Mouse (Mus musculus): ENCODE measurements around the gene Rhox3a2. TPM values are rescaled to one million over a fixed set of nuclear protein-coding genes. Genes with fewer than 3 reads are reported as not detected.
"Not testable (repeated sequence)": the region's sequence is repeated elsewhere in the genome, so short reads cannot be mapped to it uniquely, and the experiment has no call there.

The Rhox3a2 gene
- total RNA-seq (2021) = not detected
- long read RNA-seq, experiment 1 = 0 reads
- long read RNA-seq, experiment 2 = 0 reads

DNA sequence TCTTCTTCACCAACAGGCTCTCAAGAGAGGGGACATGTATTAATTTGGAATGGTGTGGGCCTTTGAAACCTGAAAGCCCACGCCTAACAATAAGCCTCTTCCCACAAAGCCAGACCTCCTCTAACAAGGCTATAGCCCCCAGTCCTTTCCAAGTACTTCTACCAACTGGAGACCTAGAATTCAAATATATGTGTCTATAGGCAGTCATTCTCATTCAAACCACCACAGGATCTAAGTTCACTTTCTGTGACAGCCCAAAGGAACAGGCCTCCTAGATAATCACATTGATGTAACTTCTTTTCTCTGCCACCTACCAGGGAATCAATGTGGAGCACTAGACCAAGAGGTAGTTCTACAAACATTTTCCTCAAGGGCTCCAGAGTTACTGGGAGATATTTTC, at the start of gene Rhox3a2:
Gene Rhox3a2 (plus strand): TSS at position 301 of the 400 bp plus-strand sequence.
- not testable (repeated sequence) for DNase-seq (ENCODE audit: low spot score in 2 of 2)

- DNase-seq (ENCODE audit: low spot score in 2 of 2) = not testable (repeated sequence)
Observed at GRCm38 (mm10) chrX:37390548-37390947, 10.7 kb downstream of the Rhox3a2 start, which contains the start of gene Rhox4a2. Gene Rhox4a2, plus strand, starts transcription at chrX:37390848.

DNA sequence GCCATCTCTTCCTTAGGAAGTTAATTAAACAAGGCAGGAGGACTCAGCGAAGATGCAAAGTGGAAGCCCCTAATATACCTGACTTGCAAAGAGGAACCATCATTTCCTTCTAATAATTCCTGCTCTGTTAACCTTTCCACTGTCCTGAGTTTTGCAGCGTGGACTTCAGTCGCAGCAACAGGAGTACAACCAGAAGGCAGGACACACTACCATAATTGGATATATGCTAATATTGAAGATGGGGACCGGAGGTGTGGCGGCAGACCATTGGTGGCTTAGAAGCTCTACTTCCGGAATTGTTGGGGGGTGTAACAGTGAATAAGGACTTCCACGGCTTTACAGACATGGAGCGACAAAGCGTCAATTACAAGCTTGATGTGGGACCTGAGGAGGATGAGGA, 31.9 kb downstream of the Rhox3a2 start, which contains the start of gene Rhox2b:
Gene Rhox2b (plus strand): TSS at position 301 of the 400 bp plus-strand sequence.
- DNase-seq (ENCODE audit: low spot score in 2 of 2) = not testable (repeated sequence)

DNA sequence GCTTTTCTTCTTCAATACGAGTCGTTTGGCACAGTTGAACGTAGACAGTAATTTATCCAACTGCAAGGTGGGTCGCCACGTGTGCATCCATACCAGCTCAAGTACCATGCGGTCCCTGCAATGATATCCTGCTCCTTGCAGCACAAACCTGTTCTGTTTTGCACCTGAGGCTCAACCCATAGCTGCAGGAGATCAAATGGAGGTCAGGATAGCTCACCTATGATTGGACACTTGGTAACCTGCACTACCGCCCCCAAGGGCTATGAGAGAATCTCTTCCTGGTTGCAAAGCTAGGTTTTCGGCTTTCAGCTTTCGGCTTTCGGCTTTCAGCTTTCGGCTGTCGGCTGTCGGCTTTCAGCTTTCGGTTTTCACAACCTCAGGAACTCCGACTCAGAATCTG, 52.4 kb downstream of the Rhox3a2 start, which contains the start of gene Rhox4b:
Gene Rhox4b (plus strand): TSS at position 301 of the 400 bp plus-strand sequence.
- not testable (repeated sequence) for DNase-seq (ENCODE audit: low spot score in 2 of 2)

Other genes starting within 250 kb of the Rhox3a2 start
- not detected for gene Akap14, start 211.2 kb upstream of the Rhox3a2 start, total RNA-seq (2021)
- gene Ndufa1, start 188.9 kb upstream of the Rhox3a2 start, total RNA-seq (2021) = 100 to 1,000 TPM; 215 to 220 TPM
- 1 to 10 TPM; 4.9 to 5.7 TPM for gene Rnf113a1, start 188.8 kb upstream of the Rhox3a2 start, total RNA-seq (2021)
- gene Gm9, start 169.0 kb upstream of the Rhox3a2 start, total RNA-seq (2021) = not detected
- not detected for gene Rhox1, start 157.8 kb upstream of the Rhox3a2 start, total RNA-seq (2021)
- not detected for gene Rhox2a, start 135.1 kb upstream of the Rhox3a2 start, total RNA-seq (2021)
- gene Rhox3a, start 130.1 kb upstream of the Rhox3a2 start, total RNA-seq (2021) = not detected
- gene Rhox4a, start 114.7 kb upstream of the Rhox3a2 start, total RNA-seq (2021) = not detected
- gene Rhox4a2, start 10.8 kb downstream of the Rhox3a2 start, total RNA-seq (2021) = not detected
- gene Rhox2b, start 32.0 kb downstream of the Rhox3a2 start, total RNA-seq (2021) = not detected
- gene Rhox4b, start 52.5 kb downstream of the Rhox3a2 start, total RNA-seq (2021) = not detected
- not detected for gene Rhox2c, start 73.7 kb downstream of the Rhox3a2 start, total RNA-seq (2021)
- not detected for gene Rhox3c, start 78.6 kb downstream of the Rhox3a2 start, total RNA-seq (2021)
- not detected for gene Rhox4c, start 100.3 kb downstream of the Rhox3a2 start, total RNA-seq (2021)
- not detected for gene Rhox2d, start 113.4 kb downstream of the Rhox3a2 start, total RNA-seq (2021)
- gene Rhox4d, start 134.3 kb downstream of the Rhox3a2 start, total RNA-seq (2021) = not detected
- gene Rhox2e, start 150.4 kb downstream of the Rhox3a2 start, total RNA-seq (2021) = not detected
- not detected for gene Rhox3e, start 162.0 kb downstream of the Rhox3a2 start, total RNA-seq (2021)
- not detected for gene Rhox4e, start 177.4 kb downstream of the Rhox3a2 start, total RNA-seq (2021)
- gene Rhox2f, start 191.4 kb downstream of the Rhox3a2 start, total RNA-seq (2021) = not detected
- gene Rhox3f, start 201.0 kb downstream of the Rhox3a2 start, total RNA-seq (2021) = not detected
- gene Rhox4f, start 227.7 kb downstream of the Rhox3a2 start, total RNA-seq (2021) = not detected
- not detected for gene Rhox3g, start 248.6 kb downstream of the Rhox3a2 start, total RNA-seq (2021)

All from adrenal gland, postnatal 4 days (tissue).